Mouse (Mus musculus) embryonic facial prominence, embryonic 10.5 days (tissue): ENCODE data around the gene Scarf1. TPM values are rescaled to one million over a fixed set of nuclear protein-coding genes. Genes with fewer than 3 reads are reported as not detected.
A peak's percentile ranks its signal among the peaks of the same experiment; 100 is the strongest.
"Not testable (repeated sequence)": the region's sequence is repeated elsewhere in the genome, so short reads cannot be mapped to it uniquely, and the experiment has no call there.

ENCODE experiments used
- DNase-seq: peaks from one replicate; pipeline ENCODE4 v3.0.0-alpha.2; 2017; ENCODE audit warnings: low spot score
- H3K27ac ChIP-seq: fragments of 300-500 bp; sonication (generic); replicated peaks from 2 replicates; pipeline ENCODE4 v1.5.1; 2016; ENCODE audit warnings: mild to moderate bottlenecking
- H3K27me3 ChIP-seq: fragments of 300-500 bp; sonication (generic); replicated peaks from 2 replicates; pipeline ENCODE4 v1.6.1; 2016; ENCODE audit warnings: low read depth, mild to moderate bottlenecking; ENCODE audit not compliant: poor library complexity, severe bottlenecking
- H3K36me3 ChIP-seq: fragments of 300-500 bp; sonication (generic); replicated peaks from 2 replicates; pipeline ENCODE4 v1.6.1; 2016; ENCODE audit warnings: mild to moderate bottlenecking, moderate library complexity
- H3K4me1 ChIP-seq: fragments of 300-500 bp; sonication (generic); 2 replicates; pipeline ENCODE4 v1.6.1; 2016
- H3K4me3 ChIP-seq: fragments of 300-500 bp; sonication (generic); 2 replicates; pipeline ENCODE4 v1.5.1; 2016; ENCODE audit warnings: mild to moderate bottlenecking, moderate library complexity
- H3K9me3 ChIP-seq: fragments of 300-500 bp; sonication (generic); 2 replicates; pipeline ENCODE4 v1.6.1; 2016; ENCODE audit warnings: mild to moderate bottlenecking
- WGBS: fragments of 180-500 bp; shearing (Covaris S2); methylation state at CpG from one replicate; pipeline ENCODE4 v1.1.7; 2016; 5-methylcytosine and 5-hydroxymethylcytosine counted together
- polyA plus RNA-seq: library from polyadenylated mRNA; unstranded; fragments of >200 nt; fragmentation: Nextera tagmentation; extraction: Ambion mirVana; gene quantifications from 2 replicates; pipeline ENCODE4 v1.2.1, GENCODE M21; 2016

Gene Scarf1
- polyA plus RNA-seq, 1 experiment from 2014 or later = 4.8 TPM

DNA sequence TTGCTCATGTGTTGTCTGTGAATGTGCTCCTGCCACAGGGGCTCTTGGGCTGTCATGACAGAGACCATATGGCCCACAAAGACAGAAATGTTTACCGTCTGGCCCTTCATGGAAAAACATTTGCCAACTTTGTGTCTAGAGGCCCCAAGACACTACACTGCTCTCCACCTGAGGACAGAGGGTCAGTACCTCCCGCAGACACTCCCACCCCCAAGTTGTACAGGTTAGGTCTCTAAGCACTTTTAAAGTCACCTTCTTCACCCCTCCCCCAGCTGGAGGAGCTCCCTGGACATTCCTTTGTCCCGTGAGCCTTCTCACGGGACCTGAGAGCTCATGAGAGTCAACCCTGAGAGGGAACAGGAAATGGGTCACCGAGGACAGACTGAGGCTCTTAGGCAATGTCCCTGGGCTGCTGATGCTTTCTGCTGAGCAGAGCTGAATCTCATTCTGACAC lies 36.3 kb downstream of the Scarf1 start:
- no peak overlapping the region for H3K4me3 ChIP-seq
- 47% methylated on average over 5 of the region's 5 CpGs for WGBS
- DNase-seq = no peak
- H3K36me3 ChIP-seq = no peaks in the 10 kb centered on the region; the same call in 1 of the 2 replicates
- H3K4me1 ChIP-seq = peaks cover 52% of the 10 kb centered on the region
- H3K27ac ChIP-seq = peak overlapping the region; percentile 73
- H3K27me3 ChIP-seq = no peaks in the 10 kb centered on the region
- no peaks in the 10 kb centered on the region for H3K9me3 ChIP-seq

DNA sequence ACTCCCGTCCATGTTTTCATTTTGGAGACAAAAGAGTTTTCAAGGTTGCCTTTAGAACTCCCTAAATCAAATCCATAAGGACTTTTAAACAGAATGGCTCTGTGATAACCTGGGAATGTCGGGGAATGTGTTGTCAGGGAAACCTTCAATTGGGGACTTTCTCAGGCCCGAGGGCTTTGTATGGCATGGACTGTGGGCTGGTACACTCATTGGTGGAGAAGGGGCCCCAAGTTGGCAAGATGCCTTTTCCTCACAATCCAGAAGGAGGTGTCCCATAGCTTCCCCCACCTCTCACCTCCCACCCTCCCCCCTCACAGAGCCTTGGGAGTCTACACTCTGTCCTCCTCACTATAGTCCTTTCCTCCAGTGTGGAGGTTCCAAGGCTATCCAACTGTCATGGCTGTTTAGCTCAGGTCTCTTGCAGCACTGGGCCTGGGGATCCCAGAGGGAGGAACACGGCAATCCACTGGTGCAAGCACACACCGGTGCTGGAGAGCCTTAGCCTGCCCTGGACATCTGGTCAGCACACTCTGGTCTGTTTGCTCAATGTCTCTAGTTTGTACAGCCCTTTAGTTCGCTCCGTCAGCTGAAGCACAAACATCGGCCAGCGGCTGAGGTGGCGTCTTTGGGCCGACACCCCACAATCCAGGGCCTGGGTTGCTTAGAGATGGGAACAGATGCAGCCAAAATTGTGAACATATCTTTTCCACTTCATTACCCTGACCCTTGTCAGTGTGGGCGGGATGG lies 37.0 kb downstream of the Scarf1 start:
- Histone ChIP-seq H3K36me3 (no peaks in the 10 kb centered on the region; the same call in 1 of the 2 replicates), H3K27me3 (no peaks in the 10 kb centered on the region), H3K4me3 (no peak overlapping the region), H3K27ac (peak overlapping the region; percentile 73), H3K9me3 (no peaks in the 10 kb centered on the region), H3K4me1 (peaks cover 52% of the 10 kb centered on the region)
- 66% methylated on average over 12 of the region's 12 CpGs for WGBS
- no peak for DNase-seq

DNA sequence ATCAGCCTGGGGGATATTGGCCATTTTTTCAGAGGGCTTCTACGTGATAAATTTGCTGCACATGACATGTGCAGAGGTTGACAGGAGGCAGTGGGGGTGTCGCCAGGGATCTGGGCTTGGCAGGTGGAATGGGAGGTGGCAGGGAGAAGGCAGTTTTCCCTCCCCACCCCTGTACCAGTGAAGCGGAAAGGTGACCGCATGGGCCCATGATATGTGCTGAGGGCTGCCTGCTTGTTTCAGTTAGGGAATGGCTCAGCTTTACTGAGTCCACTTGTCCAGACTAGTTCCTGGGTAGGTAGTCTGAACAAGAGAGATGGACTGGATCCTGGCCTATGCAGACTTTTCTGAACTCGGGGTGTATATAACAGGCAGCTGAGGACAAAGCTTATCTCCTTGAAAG lies 38.0 kb downstream of the Scarf1 start:
- H3K4me3 ChIP-seq = no peak overlapping the region
- no peaks in the 10 kb centered on the region for H3K27me3 ChIP-seq
- peaks cover 45% of the 10 kb centered on the region for H3K4me1 ChIP-seq
- no peaks in the 10 kb centered on the region for H3K9me3 ChIP-seq
- no peaks in the 10 kb centered on the region for H3K36me3 ChIP-seq
- H3K27ac ChIP-seq = peak overlapping the region; percentile 69; the same call in 1 of the 2 replicates
- DNase-seq = no peak
- WGBS = 83% methylated on average over 5 of the region's 5 CpGs

DNA sequence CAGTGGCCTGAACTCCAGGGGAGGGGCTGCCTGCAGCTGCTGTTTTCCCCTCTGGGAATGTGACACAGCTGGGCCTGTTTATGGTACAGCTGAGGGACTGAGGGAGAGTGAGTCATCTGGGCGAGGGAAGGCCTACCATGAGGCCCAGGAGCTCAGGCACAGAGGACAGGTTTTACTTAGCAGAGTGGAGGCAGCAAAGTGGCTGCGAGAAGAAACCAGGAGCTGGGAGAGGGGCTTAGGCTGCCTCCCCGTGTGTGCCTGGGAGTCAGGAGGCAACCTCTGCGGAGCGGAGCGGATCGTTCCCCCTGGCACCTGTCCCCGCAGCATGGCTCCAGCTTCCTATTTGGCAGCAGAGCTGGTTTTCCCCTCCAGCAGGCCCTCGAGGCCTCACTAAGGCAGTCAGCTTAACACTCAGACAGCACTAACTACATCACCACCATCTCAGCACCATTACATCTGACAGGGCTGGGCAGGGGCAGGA lies 38.7 kb downstream of the Scarf1 start:
- 70% methylated on average over 9 of the region's 9 CpGs for WGBS
- H3K4me3 ChIP-seq = 0 out of 2 replicates have a peak overlapping the region, but pooled peaks have one; percentile 2
- no peak for DNase-seq

DNA sequence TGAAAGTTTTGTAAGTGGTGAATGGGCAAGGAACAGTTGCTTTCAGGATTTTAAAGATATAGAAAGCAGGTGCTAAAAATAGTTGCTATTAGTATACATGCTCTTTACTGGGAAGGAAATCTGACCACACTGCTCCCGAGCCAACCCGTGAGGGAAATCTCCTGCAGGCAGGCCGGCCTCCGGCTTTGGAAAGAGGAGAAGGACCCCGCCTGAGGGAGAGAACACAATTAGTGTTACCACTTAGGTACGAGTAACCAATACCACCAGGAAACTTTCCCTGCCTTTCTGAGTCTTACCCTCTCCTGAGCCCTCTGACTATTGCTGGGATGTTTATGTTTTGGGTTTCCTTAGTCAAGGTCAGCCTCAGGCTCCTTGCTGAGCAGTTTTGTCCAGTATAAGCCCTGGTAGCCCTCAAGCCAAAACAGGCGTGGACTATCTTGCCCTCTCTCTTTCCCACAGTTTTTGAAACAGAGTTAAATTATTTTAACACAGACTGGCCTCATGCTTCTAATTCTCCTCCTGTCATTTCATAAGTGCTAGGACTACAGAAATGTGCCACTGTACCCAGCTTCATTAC lies 39.7 kb downstream of the Scarf1 start:
- Histone ChIP-seq H3K27ac (no peak overlapping the region; the same call in 1 of the 2 replicates), H3K36me3 (peaks cover 4% of the 10 kb centered on the region; the same call in 1 of the 2 replicates), H3K9me3 (0 out of 2 replicates have a peak, but pooled peaks cover 2% of the 10 kb centered on the region), H3K27me3 (no peaks in the 10 kb centered on the region), H3K4me3 (no peak overlapping the region), H3K4me1 (peaks cover 50% of the 10 kb centered on the region)
- WGBS = 27% methylated on average over 7 of the region's 7 CpGs
- peak; percentile 42 for DNase-seq

More for the DNA sequence above, 38.7 kb downstream of the Scarf1 start:
- Histone ChIP-seq H3K4me1 (peaks cover 46% of the 10 kb centered on the region), H3K27ac (peak overlapping the region; percentile 69), H3K9me3 (no peaks in the 10 kb centered on the region), H3K36me3 (no peaks in the 10 kb centered on the region), H3K27me3 (no peaks in the 10 kb centered on the region)

DNA sequence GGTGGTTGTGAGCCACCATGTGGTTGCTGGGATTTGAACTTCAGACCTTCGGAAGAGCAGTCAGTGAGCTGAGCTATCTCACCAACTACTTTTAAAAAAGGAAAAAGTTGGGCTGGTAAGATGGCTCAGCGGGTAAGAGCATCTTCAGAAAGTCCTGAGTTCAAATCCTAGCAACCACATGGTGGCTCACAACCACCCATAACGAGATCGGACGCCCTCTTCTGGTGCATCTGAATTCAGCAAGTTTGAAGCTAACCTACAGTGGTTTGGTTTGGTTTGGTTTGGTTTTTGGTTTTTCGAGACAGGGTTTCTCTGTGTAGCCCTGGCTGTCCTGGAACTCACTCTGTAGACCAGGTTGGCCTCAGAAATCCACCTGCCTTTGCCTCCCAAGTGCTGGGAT lies 42.7 kb downstream of the Scarf1 start:
- peaks cover 34% of the 10 kb centered on the region for H3K4me1 ChIP-seq
- DNase-seq, H3K36me3 ChIP-seq, H3K27ac ChIP-seq, H3K9me3 ChIP-seq, H3K27me3 ChIP-seq, H3K4me3 ChIP-seq: not testable (repeated sequence)
- 92% methylated on average over 6 of the region's 6 CpGs for WGBS

DNA sequence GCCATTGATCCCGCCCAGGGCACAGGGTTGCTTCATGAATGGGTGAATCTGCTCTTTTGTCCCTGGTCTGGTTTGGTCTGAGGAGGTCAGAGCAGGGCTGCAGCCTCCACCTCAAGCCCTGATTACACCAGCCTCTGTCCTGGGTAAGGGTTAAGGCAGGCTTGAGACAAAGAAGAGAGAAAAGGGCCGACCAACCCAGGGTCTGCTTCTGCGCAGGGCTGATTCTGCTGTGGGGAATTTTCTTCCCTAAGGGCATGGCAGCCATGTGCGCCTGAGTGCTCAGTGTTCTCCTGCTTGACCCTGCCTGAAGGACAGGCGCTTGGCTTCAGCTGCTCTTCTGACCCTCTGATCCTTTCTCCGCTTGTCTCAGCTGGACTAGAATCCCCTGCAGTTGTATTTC lies 43.8 kb downstream of the Scarf1 start:
- Histone ChIP-seq H3K36me3 (peaks cover 7% of the 10 kb centered on the region; the same call in 1 of the 2 replicates), H3K27me3 (no peaks in the 10 kb centered on the region), H3K9me3 (0 out of 2 replicates have a peak, but pooled peaks cover 5% of the 10 kb centered on the region), H3K4me3 (no peak overlapping the region), H3K4me1 (peaks cover 25% of the 10 kb centered on the region), H3K27ac (peak overlapping the region; percentile 71; the same call in 1 of the 2 replicates)
- no peak for DNase-seq
- 52% methylated on average over 6 of the region's 6 CpGs for WGBS

DNA sequence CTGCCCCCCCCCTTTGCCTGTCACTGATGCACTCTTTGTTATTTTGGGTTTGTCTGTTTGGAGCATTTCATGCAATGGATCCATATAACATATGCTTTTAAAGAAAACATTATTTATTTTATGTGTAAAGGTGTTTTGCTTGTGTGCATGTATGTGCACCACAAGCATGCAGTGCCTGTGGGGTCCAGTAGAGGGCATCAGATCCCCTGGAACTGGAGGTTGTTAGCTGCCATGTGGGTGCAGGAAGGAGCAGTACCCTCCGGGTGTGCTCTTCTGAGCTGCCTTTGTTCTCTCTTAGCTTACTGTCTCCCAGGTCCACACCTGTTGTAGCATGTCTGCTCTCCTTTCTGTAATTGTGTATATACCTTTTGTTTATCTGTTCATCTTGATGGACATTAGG lies 44.8 kb downstream of the Scarf1 start:
- H3K4me3 ChIP-seq = no peak overlapping the region
- WGBS = 89% methylated on average over 1 of the region's 1 CpGs
- H3K36me3 ChIP-seq = peaks cover 8% of the 10 kb centered on the region
- no peak overlapping the region for H3K27ac ChIP-seq
- no peaks in the 10 kb centered on the region for H3K27me3 ChIP-seq
- peaks cover 15% of the 10 kb centered on the region for H3K4me1 ChIP-seq
- DNase-seq = no peak
- 0 out of 2 replicates have a peak, but pooled peaks cover 5% of the 10 kb centered on the region for H3K9me3 ChIP-seq

DNA sequence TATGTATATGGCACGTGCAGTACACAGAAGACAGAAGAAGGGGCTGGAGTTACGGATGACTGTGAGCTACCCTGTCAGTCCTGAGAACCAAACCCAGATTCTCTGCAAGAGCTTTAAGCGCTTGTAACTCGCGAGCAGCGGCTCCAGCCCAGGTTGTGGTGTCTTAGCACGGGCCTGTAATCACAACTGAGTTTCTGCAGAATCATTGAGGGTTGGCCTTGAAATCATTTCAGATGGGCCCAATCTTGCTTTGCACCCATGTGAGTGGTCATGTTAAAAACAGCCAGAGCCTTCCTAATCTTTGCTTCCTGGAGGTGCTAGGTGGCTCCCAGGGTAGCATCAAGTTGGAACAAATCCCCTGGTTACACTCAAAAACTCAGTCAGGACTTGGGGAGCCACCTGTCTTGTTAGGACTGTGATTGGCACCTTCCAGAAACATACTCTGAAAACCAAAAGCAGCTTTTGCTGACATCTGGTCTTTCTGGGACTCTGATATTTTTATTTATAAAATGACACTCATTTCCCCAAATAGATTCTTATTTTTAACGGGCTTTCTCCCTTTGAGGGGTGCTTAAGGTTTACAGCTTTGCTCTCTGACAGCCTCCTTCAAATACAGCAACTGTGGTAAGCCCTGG lies 46.6 kb downstream of the Scarf1 start:
- WGBS = 92% methylated on average over 8 of the region's 8 CpGs
- Histone ChIP-seq H3K4me3 (no peak overlapping the region), H3K36me3 (peaks cover 16% of the 10 kb centered on the region), H3K4me1 (peaks cover 18% of the 10 kb centered on the region), H3K9me3 (0 out of 2 replicates have a peak, but pooled peaks cover 5% of the 10 kb centered on the region), H3K27ac (no peak overlapping the region), H3K27me3 (no peaks in the 10 kb centered on the region)
- DNase-seq = no peak

DNA sequence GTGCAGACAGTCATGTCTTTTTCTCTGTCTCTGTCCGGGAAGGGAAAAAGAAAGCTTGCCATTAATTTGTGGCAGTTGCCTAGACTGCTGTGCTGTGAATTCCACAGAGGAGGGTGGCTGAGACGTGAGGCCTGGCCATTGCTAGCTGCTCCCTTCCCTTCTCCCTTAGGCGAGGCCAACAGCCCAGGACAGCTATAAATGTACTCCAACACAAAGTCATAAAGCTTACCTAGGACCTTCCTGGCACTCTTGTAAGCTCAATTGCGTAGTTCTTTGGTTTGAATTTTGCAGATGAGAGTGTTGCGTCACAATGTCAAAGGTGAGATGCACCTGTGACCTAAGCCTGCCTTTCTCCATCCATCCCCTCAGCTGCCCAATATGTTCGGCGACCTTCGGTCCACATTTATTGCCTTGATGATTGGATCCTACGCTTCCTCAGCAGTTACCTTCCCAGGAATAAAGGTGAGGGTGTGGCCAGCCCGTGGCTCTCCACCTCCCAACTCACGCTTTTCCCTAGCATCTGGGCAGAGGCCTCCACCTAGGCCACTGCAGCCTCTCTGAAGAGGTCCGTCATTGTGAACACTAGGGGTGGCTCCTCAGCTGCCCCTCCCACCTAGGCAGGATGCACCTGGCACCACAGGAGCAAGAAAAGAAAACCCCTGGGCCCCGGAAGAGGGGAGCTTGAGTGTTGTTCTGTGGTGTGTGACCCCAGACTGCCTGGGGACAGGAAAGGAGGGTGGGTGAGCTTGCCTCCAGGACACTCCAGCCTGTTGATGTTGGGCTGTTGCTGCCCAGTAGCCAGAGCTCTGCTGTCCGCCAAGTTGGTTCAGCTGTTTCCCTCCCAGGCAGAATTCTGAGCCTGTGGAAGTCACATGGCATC lies 47.4 kb downstream of the Scarf1 start:
- Histone ChIP-seq H3K4me3 (no peak overlapping the region), H3K27ac (no peak overlapping the region), H3K4me1 (peaks cover 23% of the 10 kb centered on the region), H3K36me3 (peaks cover 16% of the 10 kb centered on the region), H3K9me3 (0 out of 2 replicates have a peak, but pooled peaks cover 5% of the 10 kb centered on the region), H3K27me3 (no peaks in the 10 kb centered on the region)
- 76% methylated on average over 14 of the region's 14 CpGs for WGBS
- DNase-seq = no peak

DNA sequence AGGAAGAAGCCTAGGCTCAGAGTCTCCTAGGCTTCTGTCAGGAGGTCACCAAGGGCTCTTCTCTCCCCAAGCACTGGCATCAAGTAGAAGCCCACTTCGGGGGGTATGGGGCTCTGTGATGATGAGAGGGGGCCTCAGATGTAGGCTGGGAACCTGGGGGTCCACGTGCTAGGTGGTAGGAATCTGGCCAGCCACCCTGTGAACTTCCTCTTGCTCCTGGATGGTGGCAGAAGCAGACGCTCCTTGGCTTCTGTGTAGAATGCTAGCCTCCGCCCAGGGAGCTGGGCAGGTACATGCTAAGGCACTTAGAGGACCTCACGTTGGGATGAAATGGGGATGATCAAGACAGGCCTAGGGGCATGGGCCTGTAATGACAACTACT lies 48.1 kb downstream of the Scarf1 start:
- H3K27ac ChIP-seq = no peak overlapping the region
- peaks cover 29% of the 10 kb centered on the region for H3K4me1 ChIP-seq
- H3K36me3 ChIP-seq = peaks cover 16% of the 10 kb centered on the region
- 86% methylated on average over 5 of the region's 5 CpGs for WGBS
- H3K4me3 ChIP-seq = no peak overlapping the region
- no peaks in the 10 kb centered on the region for H3K27me3 ChIP-seq
- H3K9me3 ChIP-seq = 0 out of 2 replicates have a peak, but pooled peaks cover 5% of the 10 kb centered on the region
- no peak for DNase-seq

DNA sequence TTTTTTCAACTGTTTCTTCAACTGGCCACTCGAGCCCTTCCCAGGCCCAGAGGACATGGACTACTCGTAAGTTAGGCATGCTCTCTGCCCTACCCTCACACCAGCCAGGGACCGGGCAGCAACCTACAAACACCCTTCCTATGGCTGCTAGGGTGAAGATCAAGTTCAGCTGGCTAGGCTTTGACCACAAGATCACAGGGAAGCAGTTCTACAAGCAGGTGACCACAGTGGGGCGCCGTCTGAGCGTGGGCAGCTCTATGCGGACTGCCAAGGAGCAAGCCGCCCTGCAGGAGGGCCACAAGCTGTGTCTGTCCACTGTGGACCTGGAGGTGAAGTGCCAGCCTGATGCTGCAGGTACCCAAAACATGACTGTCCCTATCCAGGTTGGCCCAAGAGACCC lies 49.5 kb downstream of the Scarf1 start:
- peaks cover 24% of the 10 kb centered on the region for H3K4me1 ChIP-seq
- no peak for DNase-seq
- H3K36me3 ChIP-seq = peaks cover 13% of the 10 kb centered on the region
- WGBS = 85% methylated on average over 8 of the region's 8 CpGs
- H3K4me3 ChIP-seq = no peak overlapping the region
- no peak overlapping the region for H3K27ac ChIP-seq
- H3K9me3 ChIP-seq = 0 out of 2 replicates have a peak, but pooled peaks cover 4% of the 10 kb centered on the region
- no peaks in the 10 kb centered on the region for H3K27me3 ChIP-seq
